Mouse (Mus musculus) CH12.LX (cell line): ENCODE measurements around the gene Agpat4. TPM values are rescaled to one million over a fixed set of nuclear protein-coding genes. Genes with fewer than 3 reads are reported as not detected.

ENCODE experiments used
- DNase-seq: peaks from one replicate; pipeline ENCODE4 v3.0.0-alpha.2; 2013; ENCODE audit errors: extremely low read depth
- H3K27ac ChIP-seq: 2 replicates; pipeline ENCODE4 v1.5.1; 2012; ENCODE audit warnings: low read depth, mild to moderate bottlenecking, control low read depth, moderate library complexity; ENCODE audit not compliant: insufficient read depth
- H3K27me3 ChIP-seq: replicated peaks from 2 replicates; pipeline ENCODE3; 2012; ENCODE audit warnings: inconsistent platforms
- H3K36me3 ChIP-seq, 2 experiments: replicated peaks in 1 of 2; 2 replicates each; pipeline versions ENCODE3 to v1.6.1; 2012; ENCODE audit warnings: inconsistent platforms in 1 of 2, low read length in 1 of 2, mild to moderate bottlenecking in 1 of 2, mixed read lengths in 1 of 2, moderate library complexity in 1 of 2; ENCODE audit not compliant: control insufficient read depth in 1 of 2, insufficient read depth in 1 of 2
- H3K4me1 ChIP-seq, 2 experiments: 2 replicates each; pipeline ENCODE4 v1.6.1; 2012; ENCODE audit warnings: inconsistent platforms in 1 of 2, moderate library complexity in 1 of 2; ENCODE audit not compliant: insufficient read depth in 2 of 2, control insufficient read depth in 1 of 2
- H3K4me2 ChIP-seq: 2 replicates; pipeline ENCODE4 v1.6.1; 2012; ENCODE audit warnings: low read depth, mild to moderate bottlenecking, control low read depth; ENCODE audit not compliant: poor library complexity, insufficient read depth, severe bottlenecking
- H3K4me3 ChIP-seq, 3 experiments: fragments of 150-350 bp in 1 of 3; sonication (generic) in 1 of 3; replicated peaks in 1 of 3; 2 replicates each; pipeline versions ENCODE3 to v1.5.1; 2011 to 2012; ENCODE audit warnings: low read depth in 2 of 3, low read length in 2 of 3, mild to moderate bottlenecking in 2 of 3, moderate library complexity in 2 of 3, control low read depth in 1 of 3, improper control_type of control experiment in 1 of 3, inconsistent platforms in 1 of 3, mixed read lengths in 1 of 3; ENCODE audit not compliant: poor library complexity in 1 of 3
- H3K79me2 ChIP-seq: replicated peaks from 2 replicates; pipeline ENCODE4 v1.6.1; 2012; ENCODE audit warnings: mild to moderate bottlenecking, moderate library complexity; ENCODE audit not compliant: control insufficient read depth, poor library complexity, insufficient read depth, severe bottlenecking; ENCODE audit errors: extremely low read depth
- H3K9ac ChIP-seq: 2 replicates; pipeline ENCODE4 v1.6.1; 2012; ENCODE audit warnings: low read depth, mild to moderate bottlenecking, control low read depth, moderate library complexity; ENCODE audit not compliant: insufficient read depth
- H3K9me3 ChIP-seq: replicated peaks from 2 replicates; pipeline ENCODE3; 2012; ENCODE audit warnings: low read length, inconsistent platforms, mixed read lengths
- BHLHE40 ChIP-seq: IDR thresholded peaks from 2 replicates; pipeline ENCODE4 v1.6.1; 2011; ENCODE audit warnings: mild to moderate bottlenecking, low read depth, low read length, improper control_type of control experiment
- CHD1 ChIP-seq: IDR thresholded peaks from 2 replicates; pipeline ENCODE4 v1.6.1; 2012; ENCODE audit warnings: low read depth, low read length, improper control_type of control experiment, inconsistent platforms
- E2F4 ChIP-seq: IDR thresholded peaks from 2 replicates; pipeline ENCODE4 v1.6.1; 2011; ENCODE audit warnings: low read depth, low read length, improper control_type of control experiment; ENCODE audit not compliant: insufficient replicate concordance
- ETS1 ChIP-seq: conservative IDR thresholded peaks from 2 replicates; pipeline ENCODE4 v1.6.1; 2012; ENCODE audit warnings: low read depth, mild to moderate bottlenecking, inconsistent platforms, low read length, improper control_type of control experiment, moderate library complexity
- HCFC1 ChIP-seq: IDR thresholded peaks from 2 replicates; pipeline ENCODE4 v1.6.1; 2012; ENCODE audit warnings: low read depth, mild to moderate bottlenecking, inconsistent platforms, low read length, improper control_type of control experiment
- KAT2A ChIP-seq: IDR thresholded peaks from 2 replicates; pipeline ENCODE4 v1.6.1; 2012; ENCODE audit warnings: low read length, improper control_type of control experiment, inconsistent platforms; ENCODE audit not compliant: insufficient replicate concordance
- MAFK ChIP-seq: IDR thresholded peaks from 2 replicates; pipeline ENCODE4 v1.6.1; 2011; ENCODE audit warnings: low read length, improper control_type of control experiment; ENCODE audit not compliant: insufficient replicate concordance
- MAZ ChIP-seq: IDR thresholded peaks from 2 replicates; pipeline ENCODE4 v1.6.1; 2012; ENCODE audit warnings: low read depth, mild to moderate bottlenecking, inconsistent platforms, low read length, improper control_type of control experiment, moderate library complexity
- MEF2A ChIP-seq: IDR thresholded peaks from 2 replicates; pipeline ENCODE4 v1.6.1; 2014; ENCODE audit warnings: low read depth, mild to moderate bottlenecking, inconsistent platforms, low read length, improper control_type of control experiment, borderline replicate concordance
- MYC ChIP-seq: IDR thresholded peaks from 2 replicates; pipeline ENCODE4 v1.6.1; 2011; ENCODE audit warnings: low read depth, mild to moderate bottlenecking, improper control_type of control experiment, low read length
- NRF1 ChIP-seq: IDR thresholded peaks from 2 replicates; pipeline ENCODE4 v1.6.1; 2014; ENCODE audit warnings: low read depth, mild to moderate bottlenecking, inconsistent platforms, low read length, improper control_type of control experiment, moderate library complexity
- POLR2A ChIP-seq: IDR thresholded peaks from 2 replicates; pipeline ENCODE4 v1.6.1; 2011; ENCODE audit warnings: low read depth, mild to moderate bottlenecking, improper control_type of control experiment, low read length
- RAD21 ChIP-seq: IDR thresholded peaks from 2 replicates; pipeline ENCODE4 v1.6.1; 2011; ENCODE audit warnings: low read depth, mild to moderate bottlenecking, low read length, improper control_type of control experiment, moderate library complexity
- SIN3A ChIP-seq: IDR thresholded peaks from 2 replicates; pipeline ENCODE4 v1.6.1; 2012; ENCODE audit warnings: low read length, improper control_type of control experiment, inconsistent platforms
- SMC3 ChIP-seq: IDR thresholded peaks from 2 replicates; pipeline ENCODE4 v1.6.1; 2011; ENCODE audit warnings: low read depth, low read length, improper control_type of control experiment
- UBTF ChIP-seq: IDR thresholded peaks from 2 replicates; pipeline ENCODE4 v1.6.1; 2012; ENCODE audit warnings: low read depth, mild to moderate bottlenecking, inconsistent platforms, low read length, improper control_type of control experiment, moderate library complexity
- USF2 ChIP-seq: conservative IDR thresholded peaks from 2 replicates; pipeline ENCODE4 v1.6.1; 2011; ENCODE audit warnings: low read depth, low read length, improper control_type of control experiment
- ZC3H11A ChIP-seq: IDR thresholded peaks from 2 replicates; pipeline ENCODE4 v1.6.1; 2012; ENCODE audit warnings: low read depth, mild to moderate bottlenecking, inconsistent platforms, low read length, improper control_type of control experiment
- ZKSCAN1 ChIP-seq: IDR thresholded peaks from 2 replicates; pipeline ENCODE4 v1.6.1; 2012; ENCODE audit warnings: low read depth, inconsistent platforms, low read length, improper control_type of control experiment, borderline replicate concordance
- ZNF384 ChIP-seq: IDR thresholded peaks from 2 replicates; pipeline ENCODE4 v1.6.1; 2012; ENCODE audit warnings: low read depth, low read length, improper control_type of control experiment, inconsistent platforms
- dilution Hi-C: fragments of 300-500 bp; cut with MboI; formaldehyde crosslinking; loops from 2 replicates; pipeline ENCODE4 v1.14.3; 2020; ENCODE audit warnings: low sequenced_read_pairs; ENCODE audit not compliant: extremely low pct_unique_long_range_greater_than_20kb, extremely low pct_ligation_motif_present
- in situ Hi-C: fragments of 300-500 bp; cut with MboI; formaldehyde crosslinking; loops from 3 replicates; pipeline ENCODE4 v1.14.3; 2019; ENCODE audit warnings: low sequenced_read_pairs, low pct_ligation_motif_present, low pct_unique_long_range_greater_than_20kb, mixed read lengths
- polyA plus RNA-seq: library from polyadenylated mRNA; unstranded; fragments of >175 nt; gene quantifications from 2 replicates; pipeline ENCODE4 v1.2.1, GENCODE M21; 2012; ENCODE audit warnings: low read depth; ENCODE audit not compliant: insufficient read length
- total RNA-seq, 2 experiments: library from RNA; depleted of rRNA; stranded (reverse); fragments of 300-350 nt in 1 of 2; fragments of >200 nt in 1 of 2; gene quantifications; 2 replicates each; pipeline ENCODE4 v1.2.3; 2012 to 2014

The Agpat4 gene
- total and polyA plus RNA-seq, 3 experiments: 34.7 to 83.2 (median 44.5) TPM

GRCm38 (mm10) chr17:12263787-12264186 is 145.3 kb downstream of the Agpat4 start:
- TF ChIP-seq KAT2A (no peak), ETS1 (no peak), MAZ (no peak), UBTF (no peak), SMC3 (no peak), HCFC1 (no peak), MAFK (no peak), USF2 (no peak), SIN3A (no peak), ZKSCAN1 (no peak), E2F4 (no peak), MYC (no peak), BHLHE40 (no peak), CHD1 (no peak), MEF2A (no peak), NRF1 (no peak), POLR2A (no peak), ZC3H11A (no peak), RAD21 (no peak), ZNF384 (no peak)
- Histone ChIP-seq H3K4me2 (no peak overlapping the region), H3K36me3 (peaks cover 16 to 63% of the 10 kb centered on the region in 2 experiments), H3K9me3 (no peaks in the 10 kb centered on the region), H3K79me2 (no peaks in the 10 kb centered on the region), H3K27ac (no peak overlapping the region), H3K4me1 (peaks cover 17 to 50% of the 10 kb centered on the region in 2 experiments), H3K4me3 (no peak overlapping the region), H3K9ac (no peak overlapping the region), H3K27me3 (no peaks in the 10 kb centered on the region)
- in situ Hi-C loops (no loop called here), dilution Hi-C loops (no loop called here)
- DNase-seq: no peak

GRCm38 (mm10) chr17:12264293-12264692 is 145.8 kb downstream of the Agpat4 start:
- Histone ChIP-seq H3K4me1 (peaks cover 20 to 55% of the 10 kb centered on the region in 2 experiments), H3K9ac (no peak overlapping the region), H3K4me3 (no peak overlapping the region), H3K27ac (no peak overlapping the region), H3K36me3 (peaks cover 13 to 63% of the 10 kb centered on the region in 2 experiments), H3K9me3 (no peaks in the 10 kb centered on the region), H3K4me2 (no peak overlapping the region), H3K79me2 (no peaks in the 10 kb centered on the region), H3K27me3 (no peaks in the 10 kb centered on the region)
- dilution Hi-C loops (no loop called here), in situ Hi-C loops (no loop called here)
- no peak for TF ChIP-seq RAD21
- no peak for DNase-seq
